Mouse (Mus musculus) lung, postnatal 10 days (tissue): ENCODE measurements at regions not wholly inside any gene's neighbourhood (a gene's known extent, or its start where the extent isn't known, plus 50 kb on each side); places are given as distances from the start of the nearest gene placed in this dataset.

Experiments
- DNase-seq: peaks from one replicate; pipeline ENCODE4 v3.0.0; 2021

DNA sequence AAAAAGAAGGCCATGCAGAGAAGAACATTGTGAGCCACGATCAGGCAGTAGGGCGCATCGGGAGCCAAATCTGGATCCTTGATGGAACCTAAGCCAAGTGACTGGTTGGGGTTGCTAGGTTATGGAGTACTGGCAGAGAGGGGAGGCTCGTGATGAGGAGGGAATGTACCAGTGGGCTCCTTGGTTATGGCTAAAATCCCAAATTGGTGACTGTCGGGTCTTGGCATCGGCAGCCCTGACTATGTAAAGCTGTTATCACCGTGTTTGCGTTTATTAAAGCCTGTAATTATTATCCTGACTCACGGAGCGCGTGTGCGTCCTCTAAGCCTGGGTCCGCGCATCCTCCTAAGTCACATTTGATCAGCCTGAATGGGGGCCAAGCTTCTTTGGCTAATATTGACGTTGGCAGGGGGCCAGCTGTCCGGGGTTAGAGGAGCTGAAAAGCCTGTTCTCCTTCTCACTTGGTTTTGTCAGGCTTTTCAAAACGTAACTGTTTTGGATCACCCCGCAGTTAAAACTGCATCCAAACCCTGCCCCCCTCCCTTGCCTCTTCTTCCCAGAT lies 388.9 kb upstream of the Dynlrb2 start:
- DNase-seq, result peak; percentile 79

- no peak for DNase-seq
These were observed 389.8 kb upstream of the Dynlrb2 start for GRCm38 (mm10) chr8:116114978-116115377.

DNA sequence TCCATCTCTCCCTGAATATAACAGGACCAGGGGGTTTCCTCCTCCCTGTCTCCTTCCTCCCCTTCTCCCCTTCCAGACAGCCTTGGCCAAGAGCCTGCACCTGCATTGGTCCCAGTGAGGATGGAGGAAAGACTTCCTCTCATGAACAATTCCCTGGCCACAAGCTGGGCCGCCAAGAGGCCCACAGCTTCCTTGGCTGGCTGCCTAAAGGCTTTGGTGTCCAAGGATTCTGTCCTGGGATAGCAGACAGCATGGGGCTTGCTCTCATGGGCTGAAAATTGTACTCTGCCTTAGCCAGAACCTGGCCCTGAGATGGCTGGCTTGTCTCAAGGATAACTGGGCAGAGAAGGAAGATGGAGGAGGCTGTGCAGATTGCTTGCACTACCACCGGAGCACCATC lies 390.3 kb upstream of the Dynlrb2 start:
- peak; percentile 69 for DNase-seq

DNA sequence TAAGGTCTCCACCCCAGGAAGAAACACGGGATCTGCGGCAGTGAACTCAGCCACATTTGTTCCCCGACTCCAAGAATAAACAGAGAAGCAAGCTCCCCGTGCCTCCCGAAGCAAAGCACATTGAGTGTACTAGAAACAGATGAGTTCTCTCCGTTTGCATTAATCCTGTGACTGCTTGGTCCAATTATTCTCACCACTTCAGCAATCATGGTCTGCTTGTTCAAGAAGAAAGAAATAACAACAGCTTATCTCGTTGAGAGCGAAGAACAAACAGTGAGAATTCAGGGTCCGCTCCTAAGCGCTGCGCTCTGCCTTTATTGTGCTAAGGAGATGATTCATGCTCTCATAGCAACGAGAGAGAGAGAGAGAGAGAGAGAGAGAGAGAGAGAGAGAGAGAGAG lies 393.6 kb upstream of the Dynlrb2 start:
- no peak for DNase-seq

DNA sequence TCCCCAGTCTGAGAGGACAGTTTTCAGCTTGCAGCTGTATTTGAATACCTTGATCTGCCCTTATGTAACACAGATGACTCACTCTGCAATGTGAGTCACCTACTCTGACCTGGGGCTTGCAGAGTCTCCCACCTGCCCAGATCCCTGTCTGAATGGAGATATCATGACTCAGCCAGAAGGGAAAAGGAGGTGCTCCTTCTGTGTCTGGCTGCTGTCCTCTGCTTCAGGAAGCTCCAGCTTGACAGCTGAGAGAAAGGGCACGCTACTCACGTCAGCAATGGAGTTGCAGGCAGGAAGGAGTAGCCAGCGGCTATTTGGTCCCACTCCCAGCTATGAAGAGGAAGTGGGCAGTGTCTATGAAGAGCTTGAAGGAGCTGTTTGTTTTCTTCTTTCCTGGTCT lies 389.1 kb upstream of the Maf start:
- peak; percentile 19 for DNase-seq

GRCm38 (mm10) chr8:116083156-116083555 lies 375.6 kb upstream of the Maf start:
- no peak for DNase-seq

GRCm38 (mm10) chr8:116078849-116079407 lies 371.3 kb upstream of the Maf start:
- no peak for DNase-seq

DNA sequence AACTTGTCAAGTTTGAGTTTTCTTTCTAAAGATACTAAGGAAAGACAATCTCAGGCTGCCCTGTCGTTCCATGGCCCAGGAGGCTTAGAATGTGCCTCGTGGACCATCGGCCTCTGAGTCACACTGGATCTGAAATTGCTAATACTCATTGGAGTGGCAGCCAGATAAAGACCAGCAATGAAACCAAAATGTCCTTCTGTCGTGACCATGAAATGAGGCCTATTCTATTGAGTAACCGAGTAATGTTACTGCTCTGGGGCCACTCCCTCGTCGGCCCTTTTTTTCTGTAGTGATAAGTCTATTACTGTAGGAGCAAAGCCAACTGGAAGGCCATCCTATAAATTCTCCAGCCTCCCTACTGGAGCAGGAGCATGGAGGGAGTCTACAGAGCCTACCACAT lies 363.9 kb upstream of the Maf start:
- DNase-seq, result no peak

DNA sequence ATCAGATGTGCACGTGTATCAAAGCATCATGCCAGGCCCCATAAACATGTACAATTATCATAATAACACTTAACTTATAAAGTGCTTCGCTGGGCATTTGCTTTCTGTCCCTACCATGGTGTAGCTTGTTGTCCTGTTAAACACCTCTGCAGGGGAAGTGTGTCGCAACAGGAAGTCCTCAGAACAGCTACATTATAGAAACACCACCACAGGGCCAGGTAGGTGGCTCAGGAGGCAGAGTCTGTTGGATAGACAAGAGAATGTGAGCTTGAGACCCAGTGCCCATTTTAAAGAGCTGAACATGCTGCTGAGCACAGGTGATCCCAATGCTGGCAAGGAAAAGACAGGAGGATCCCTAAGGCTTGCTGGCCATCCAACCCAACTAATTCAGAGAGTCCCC lies 361.9 kb upstream of the Maf start:
- no peak for DNase-seq

DNA sequence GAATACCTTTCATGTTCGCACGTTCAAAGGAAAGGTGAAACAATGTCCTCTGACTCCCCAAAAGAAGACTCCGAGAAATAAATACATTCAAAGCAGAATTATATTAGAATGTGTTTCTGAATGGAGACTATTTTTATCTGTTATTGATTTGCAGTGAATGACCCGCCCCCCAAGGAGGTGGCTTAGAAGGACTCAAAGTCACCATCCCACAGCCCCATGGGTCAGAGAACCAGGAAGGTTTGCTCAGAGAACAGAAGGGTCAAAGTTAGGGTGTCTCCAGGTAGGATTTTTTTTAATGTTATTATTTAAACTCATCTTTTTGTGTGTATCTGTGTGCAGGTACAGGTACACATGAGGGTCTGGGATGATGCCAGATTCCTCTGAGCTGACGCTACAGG lies 360.4 kb upstream of the Maf start:
- DNase-seq, result no peak

DNA sequence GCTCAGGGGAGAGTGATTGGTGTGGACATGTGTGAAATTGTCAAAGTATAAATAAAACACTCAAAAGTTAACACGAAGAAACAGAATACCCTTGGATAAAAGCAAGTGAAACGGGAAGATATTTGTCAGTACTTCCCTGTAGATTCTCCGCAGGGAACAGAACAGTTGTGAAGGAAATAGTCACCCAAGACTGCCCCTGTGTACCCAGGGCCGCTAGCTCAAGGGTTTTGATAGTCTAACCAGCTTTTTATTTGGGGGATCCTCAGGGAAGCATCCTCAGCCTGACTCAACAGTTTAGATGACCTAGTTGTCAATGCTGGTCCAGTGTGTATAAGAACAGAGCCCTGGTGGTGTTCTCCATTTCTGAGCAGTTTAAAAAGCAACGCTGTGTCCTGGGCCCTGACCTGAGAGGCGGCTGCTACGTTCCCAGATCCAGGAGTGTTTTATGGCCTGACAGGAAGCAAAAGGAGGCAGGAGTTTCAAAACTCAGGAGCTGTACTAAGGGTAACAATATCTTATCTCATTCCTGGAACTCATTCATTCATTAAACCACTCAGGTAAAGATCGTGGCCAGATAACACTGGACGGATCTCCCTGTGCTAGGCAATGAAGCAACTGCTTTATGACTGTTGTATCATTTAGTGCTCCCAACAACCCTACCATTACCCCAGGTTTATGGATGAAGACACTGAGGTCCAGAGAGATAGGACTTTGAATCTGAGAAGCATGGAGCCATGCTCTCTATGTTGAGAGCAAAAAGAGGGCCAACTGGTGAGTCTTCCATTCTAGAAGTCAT lies 359.8 kb upstream of the Maf start:
- no peak for DNase-seq

DNA sequence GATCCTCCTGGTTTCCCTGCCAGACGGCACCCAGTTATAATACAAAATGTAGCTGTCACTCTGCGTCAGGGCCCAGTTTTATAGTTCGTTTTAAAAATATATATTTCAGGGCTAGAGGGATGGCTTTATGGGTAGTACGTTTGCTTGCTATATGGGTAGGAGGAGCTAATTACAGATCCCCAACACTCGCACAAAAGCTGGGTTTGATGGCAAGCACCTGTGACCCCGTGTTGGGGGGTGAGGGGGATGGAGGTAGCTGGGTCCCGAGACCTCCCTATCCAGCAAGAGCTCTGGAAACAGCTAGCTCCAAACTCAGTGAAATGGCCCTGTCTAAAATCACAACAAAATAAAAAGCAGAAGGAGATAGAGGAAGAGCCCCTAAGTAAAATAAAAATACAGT lies 358.3 kb upstream of the Maf start:
- DNase-seq, result no peak

DNA sequence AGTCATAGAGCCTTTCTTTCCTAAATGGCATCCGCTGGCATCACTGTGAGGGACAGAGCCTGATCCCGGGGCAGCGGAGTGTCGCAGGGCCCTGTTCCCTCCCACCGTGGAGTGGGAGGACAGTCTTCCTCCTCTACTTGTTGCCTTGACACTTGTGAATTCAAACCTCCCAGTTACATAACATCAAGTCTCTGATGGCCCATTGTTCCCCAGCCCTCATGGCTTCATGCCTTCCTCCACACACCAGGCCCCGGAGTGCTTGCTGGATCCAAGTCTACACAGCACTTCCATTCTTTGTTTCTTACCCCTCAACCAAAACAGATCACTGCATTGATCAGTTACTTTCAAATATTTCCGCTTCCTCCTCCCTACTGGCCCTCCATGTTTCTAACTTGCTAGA lies 357.7 kb upstream of the Maf start:
- DNase-seq, result no peak

GRCm38 (mm10) chr8:116064562-116064961 lies 357.0 kb upstream of the Maf start:
- DNase-seq, result no peak

DNA sequence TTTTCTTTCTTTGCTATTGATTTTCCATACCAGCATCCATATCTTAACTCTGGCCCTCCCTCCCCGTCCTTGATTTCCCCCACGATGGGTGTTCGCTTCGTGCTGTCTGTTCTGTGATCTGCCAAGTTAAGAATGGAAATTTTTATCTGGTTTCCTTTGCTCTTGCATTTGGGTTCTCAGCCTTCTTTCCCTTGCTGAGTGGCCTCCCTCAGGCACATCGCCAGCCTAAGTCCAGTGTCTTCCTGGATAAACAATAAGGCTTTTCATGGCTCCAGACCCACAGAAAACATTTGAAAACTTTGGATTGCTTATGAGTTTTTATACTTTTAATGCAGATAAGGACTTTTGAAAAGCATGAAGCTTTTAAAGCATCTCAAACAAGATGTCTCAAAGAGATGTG lies 355.9 kb upstream of the Maf start:
- DNase-seq, result no peak

GRCm38 (mm10) chr8:116053483-116053882 lies 345.9 kb upstream of the Maf start:
- no peak for DNase-seq

DNA sequence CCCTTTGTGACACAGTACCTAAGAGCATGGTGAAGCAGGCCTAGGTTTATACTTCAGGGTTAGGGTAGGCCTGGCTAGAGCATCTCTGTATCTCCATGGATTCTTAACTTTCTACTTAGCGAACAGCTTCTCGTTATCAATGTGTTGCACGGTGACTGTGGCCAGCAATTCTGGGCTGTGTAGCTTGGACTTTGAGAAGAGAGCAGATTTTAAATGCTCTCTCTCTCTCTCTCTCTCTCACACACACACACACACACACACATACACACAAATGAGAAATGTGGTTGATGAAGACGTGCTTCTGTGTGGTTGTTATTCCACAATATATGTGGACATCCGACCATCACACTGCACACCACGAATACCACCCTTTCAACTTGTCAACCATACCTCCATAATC lies 345.4 kb upstream of the Maf start:
- DNase-seq, result no peak

- no peak for DNase-seq
These were observed 340.9 kb upstream of the Maf start for GRCm38 (mm10) chr8:116048480-116048879.

- DNase-seq, result no peak
These were observed 339.3 kb upstream of the Maf start for GRCm38 (mm10) chr8:116046859-116047258.

GRCm38 (mm10) chr8:116045526-116045925 lies 337.9 kb upstream of the Maf start:
- DNase-seq, result no peak

GRCm38 (mm10) chr8:116043381-116043780 lies 335.8 kb upstream of the Maf start:
- DNase-seq, result no peak

DNA sequence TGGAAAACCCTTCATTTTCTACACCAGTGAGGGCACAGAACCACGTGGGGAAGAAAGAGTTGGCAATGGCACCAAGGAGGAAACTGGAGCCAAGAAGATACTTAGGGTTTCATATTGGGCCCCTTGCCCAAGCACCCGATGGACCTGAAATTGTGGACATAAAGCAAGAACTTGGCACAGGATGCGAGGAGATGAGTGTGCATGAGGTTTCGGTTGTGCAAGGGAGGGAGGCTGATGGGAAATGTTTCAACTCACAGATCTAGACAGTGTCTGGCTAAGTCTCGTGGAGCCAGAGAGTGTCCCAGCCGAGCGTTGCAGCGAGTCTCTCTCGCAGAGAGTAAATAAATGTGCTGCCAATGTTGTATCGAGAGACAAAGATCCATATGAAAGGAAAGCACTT lies 323.4 kb upstream of the Maf start:
- peak; percentile 27 for DNase-seq

- no peak for DNase-seq
These were observed 317.7 kb upstream of the Maf start for GRCm38 (mm10) chr8:116025321-116025720.

GRCm38 (mm10) chr8:116024811-116025210 lies 317.2 kb upstream of the Maf start:
- no peak for DNase-seq

DNA sequence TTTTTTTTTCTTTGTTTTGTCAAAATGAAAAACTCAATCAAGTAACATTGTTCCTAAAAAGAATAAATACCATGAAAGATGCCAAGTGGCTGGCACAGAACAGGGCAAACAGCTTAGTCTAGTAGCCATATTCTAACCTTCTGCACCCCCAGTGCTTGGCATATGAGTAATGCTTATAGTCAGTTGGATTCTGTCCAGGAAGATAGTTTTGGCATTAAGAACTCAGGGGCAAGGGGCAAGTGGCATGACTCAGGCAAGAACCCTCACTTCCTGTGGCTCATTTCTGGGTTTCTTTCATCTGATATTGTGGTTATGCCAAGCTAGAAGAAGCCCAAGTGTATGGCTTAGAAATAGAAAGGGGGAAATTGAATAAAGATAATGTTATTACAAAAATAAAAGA lies 314.1 kb upstream of the Maf start:
- no peak for DNase-seq
